Mouse (Mus musculus) spleen, adult 2 months (tissue): ENCODE measurements around the gene Nol3.

Source experiments
- CTCF ChIP-seq: fragments of 200-500 bp; IDR thresholded peaks from 2 replicates; pipeline ENCODE4 v1.5.1; 2011; ENCODE audit warnings: mild to moderate bottlenecking, inconsistent platforms; ENCODE audit not compliant: insufficient read depth, insufficient read length, insufficient replicate concordance; ENCODE audit errors: extremely low read depth
- POLR2A ChIP-seq: fragments of 200-500 bp; IDR thresholded peaks from 2 replicates; pipeline ENCODE4 v1.6.1; 2011; ENCODE audit warnings: low read depth, low read length, inconsistent platforms

DNA sequence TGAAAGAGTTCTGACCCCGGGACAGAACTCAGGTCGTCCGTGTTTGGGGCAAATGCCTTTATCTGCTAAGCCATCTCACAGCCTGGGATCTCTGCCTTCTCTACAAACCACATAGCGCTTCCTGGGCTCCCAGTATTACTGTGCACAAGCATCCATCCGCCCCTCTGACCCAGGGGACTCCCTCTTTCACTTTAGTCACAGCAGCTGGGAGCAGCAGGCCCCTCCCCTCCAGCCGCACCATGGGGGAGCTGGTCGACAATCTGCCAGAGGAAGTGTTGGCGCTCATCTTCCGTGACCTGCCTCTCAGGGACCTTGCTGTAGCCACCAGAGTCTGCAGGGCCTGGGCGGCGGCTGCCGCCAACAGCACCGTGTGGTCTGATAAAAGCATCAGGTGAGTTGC lies 9.2 kb upstream of the Nol3 start:
- no peak for TF ChIP-seq CTCF
- TF ChIP-seq POLR2A = no peak
